Mouse (Mus musculus): ENCODE data around the gene Adam15. TPM values are rescaled to one million over a fixed set of nuclear protein-coding genes. Genes with fewer than 3 reads are reported as not detected.

Adam15 gene
- polyA plus RNA-seq, 1 experiment from 2014 or later, result 13.4 TPM

- Histone ChIP-seq H3K4me2 (ENCODE audit: low read length) (no peak within 1 kb of the TSS), H3K36me3 (ENCODE audit: control insufficient read depth, insufficient read depth, low read length) (no peaks in the 10 kb centered on the region), H3K27ac (ENCODE audit: low read depth, low read length) (no peak within 1 kb of the TSS), H3K9ac (ENCODE audit: low read length) (no peak within 1 kb of the TSS), H3K27me3 (replicated peaks; ENCODE audit: control insufficient read depth, insufficient read depth, low read length) (no peaks in the 10 kb centered on the region), H3K9me3 (replicated peaks; ENCODE audit: control insufficient read depth, low read length) (no peaks in the 10 kb centered on the region), H3K4me3 (ENCODE audit: low read depth, low read length) (no peak within 1 kb of the TSS), H3K4me1 (ENCODE audit: control insufficient read depth, insufficient read depth, low read length) (no peaks in the 10 kb centered on the region)
- WGBS, result 83% methylated on average over 7 of the region's 7 CpGs
- DNase-seq (ENCODE audit: low spot score), result no peak
- ATAC-seq, result no peak
Observed at GRCm38 (mm10) chr3:89361675-89362074, 11.9 kb upstream of the Adam15 start, which contains the start of gene Dcst2. Gene Dcst2 (plus strand): TSS chr3:89361975.

DNA sequence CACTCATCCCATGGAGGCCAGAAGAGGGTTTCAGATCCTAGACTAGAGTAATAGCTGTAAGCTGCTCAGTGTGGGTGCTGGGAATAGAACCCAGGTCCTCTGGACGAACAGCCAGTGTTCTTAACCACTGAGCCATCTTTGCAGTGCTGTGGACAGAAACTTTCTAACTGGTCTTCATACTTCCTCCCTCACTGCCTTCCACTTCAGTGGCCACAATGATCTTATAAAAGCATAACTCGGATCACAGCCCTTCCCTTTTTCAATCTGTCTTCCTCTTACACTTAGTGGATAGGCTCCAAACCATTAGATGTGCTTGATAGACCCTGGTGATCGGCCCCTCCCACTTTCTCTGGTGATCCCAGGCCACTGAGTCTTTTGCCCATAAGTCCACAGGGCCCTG lies 10.4 kb upstream of the Adam15 start:
- 71% methylated on average over 3 of the region's 3 CpGs for WGBS
- H3K9ac ChIP-seq (ENCODE audit: low read length), result no peak overlapping the region
- no peaks in the 10 kb centered on the region for H3K27me3 ChIP-seq (replicated peaks; ENCODE audit: control insufficient read depth, insufficient read depth, low read length)
- no peak overlapping the region for H3K27ac ChIP-seq (ENCODE audit: low read depth, low read length)
- no peaks in the 10 kb centered on the region for H3K4me1 ChIP-seq (ENCODE audit: control insufficient read depth, insufficient read depth, low read length)
- H3K9me3 ChIP-seq (replicated peaks; ENCODE audit: control insufficient read depth, low read length), result no peaks in the 10 kb centered on the region
- no peak for ATAC-seq
- H3K4me2 ChIP-seq (ENCODE audit: low read length), result no peak overlapping the region
- no peak for DNase-seq (ENCODE audit: low spot score)
- H3K4me3 ChIP-seq (ENCODE audit: low read depth, low read length), result no peak overlapping the region
- H3K36me3 ChIP-seq (ENCODE audit: control insufficient read depth, insufficient read depth, low read length), result no peaks in the 10 kb centered on the region

- H3K4me1 ChIP-seq (ENCODE audit: control insufficient read depth, insufficient read depth, low read length), result no peaks in the 10 kb centered on the region
- DNase-seq (ENCODE audit: low spot score), result no peak
- H3K36me3 ChIP-seq (ENCODE audit: control insufficient read depth, insufficient read depth, low read length), result no peaks in the 10 kb centered on the region
- no peak overlapping the region for H3K27ac ChIP-seq (ENCODE audit: low read depth, low read length)
- no peak overlapping the region for H3K9ac ChIP-seq (ENCODE audit: low read length)
- no peaks in the 10 kb centered on the region for H3K9me3 ChIP-seq (replicated peaks; ENCODE audit: control insufficient read depth, low read length)
- H3K4me3 ChIP-seq (ENCODE audit: low read depth, low read length), result no peak overlapping the region
- ATAC-seq, result no peak
- no peaks in the 10 kb centered on the region for H3K27me3 ChIP-seq (replicated peaks; ENCODE audit: control insufficient read depth, insufficient read depth, low read length)
- no peak overlapping the region for H3K4me2 ChIP-seq (ENCODE audit: low read length)
- 74% methylated on average over 6 of the region's 6 CpGs for WGBS
Observed at GRCm38 (mm10) chr3:89359630-89360029, 9.8 kb upstream of the Adam15 start.

DNA sequence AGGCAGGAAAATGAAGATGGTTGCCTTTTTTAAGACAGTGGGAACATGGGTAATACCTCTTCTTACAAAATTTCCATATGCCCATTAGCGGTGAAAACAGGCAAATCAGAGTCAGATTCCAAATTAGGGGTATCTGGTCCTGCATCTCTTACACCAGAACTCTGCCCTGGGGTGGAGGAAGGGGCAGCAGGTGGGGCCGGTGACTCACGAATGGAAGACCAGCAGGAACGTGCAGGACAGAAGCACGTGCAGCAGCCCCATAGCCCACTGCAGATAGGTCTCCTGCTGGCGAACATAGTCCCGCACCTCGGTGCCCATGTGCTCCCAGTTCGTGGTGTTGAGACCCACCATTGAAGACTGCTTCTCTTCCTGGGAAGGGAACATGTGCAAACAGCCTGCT lies 6.2 kb upstream of the Adam15 start:
- no peaks in the 10 kb centered on the region for H3K9me3 ChIP-seq (replicated peaks; ENCODE audit: control insufficient read depth, low read length)
- H3K27me3 ChIP-seq (replicated peaks; ENCODE audit: control insufficient read depth, insufficient read depth, low read length), result no peaks in the 10 kb centered on the region
- H3K4me1 ChIP-seq (ENCODE audit: control insufficient read depth, insufficient read depth, low read length), result no peaks in the 10 kb centered on the region
- H3K4me2 ChIP-seq (ENCODE audit: low read length), result no peak overlapping the region
- no peak overlapping the region for H3K9ac ChIP-seq (ENCODE audit: low read length)
- no peak overlapping the region for H3K27ac ChIP-seq (ENCODE audit: low read depth, low read length)
- ATAC-seq (no peak), DNase-seq (ENCODE audit: low spot score) (no peak)
- H3K36me3 ChIP-seq (ENCODE audit: control insufficient read depth, insufficient read depth, low read length), result no peaks in the 10 kb centered on the region
- WGBS, result 65% methylated on average over 9 of the region's 9 CpGs
- no peak overlapping the region for H3K4me3 ChIP-seq (ENCODE audit: low read depth, low read length)

- ATAC-seq (no peak), DNase-seq (ENCODE audit: low spot score) (no peak)
Observed at GRCm38 (mm10) chr3:89355512-89355902, 5.7 kb upstream of the Adam15 start.

GRCm38 (mm10) chr3:89354816-89355511 lies 5.2 kb upstream of the Adam15 start:
- Histone ChIP-seq H3K4me3 (ENCODE audit: low read depth, low read length) (no peak overlapping the region), H3K27me3 (replicated peaks; ENCODE audit: control insufficient read depth, insufficient read depth, low read length) (no peaks in the 10 kb centered on the region), H3K4me2 (ENCODE audit: low read length) (no peak overlapping the region), H3K4me1 (ENCODE audit: control insufficient read depth, insufficient read depth, low read length) (no peaks in the 10 kb centered on the region), H3K27ac (ENCODE audit: low read depth, low read length) (no peak overlapping the region), H3K9me3 (replicated peaks; ENCODE audit: control insufficient read depth, low read length) (no peaks in the 10 kb centered on the region), H3K36me3 (ENCODE audit: control insufficient read depth, insufficient read depth, low read length) (no peaks in the 10 kb centered on the region), H3K9ac (ENCODE audit: low read length) (no peak overlapping the region)
- ATAC-seq (peak; percentile 18; the same call in 1 of the 2 replicates), DNase-seq (ENCODE audit: low spot score) (peak; percentile 84)
- 19% methylated on average over 5 of the region's 5 CpGs for WGBS

More at GRCm38 (mm10) chr3:89355512-89355902, 5.7 kb upstream of the Adam15 start:
- no peaks in the 10 kb centered on the region for H3K9me3 ChIP-seq (replicated peaks; ENCODE audit: control insufficient read depth, low read length)
- H3K36me3 ChIP-seq (ENCODE audit: control insufficient read depth, insufficient read depth, low read length), result no peaks in the 10 kb centered on the region
- WGBS, result 78% methylated on average over 6 of the region's 6 CpGs
- H3K27ac ChIP-seq (ENCODE audit: low read depth, low read length), result no peak overlapping the region
- no peak overlapping the region for H3K4me2 ChIP-seq (ENCODE audit: low read length)
- no peak overlapping the region for H3K4me3 ChIP-seq (ENCODE audit: low read depth, low read length)
- no peaks in the 10 kb centered on the region for H3K27me3 ChIP-seq (replicated peaks; ENCODE audit: control insufficient read depth, insufficient read depth, low read length)
- H3K4me1 ChIP-seq (ENCODE audit: control insufficient read depth, insufficient read depth, low read length), result no peaks in the 10 kb centered on the region
- H3K9ac ChIP-seq (ENCODE audit: low read length), result no peak overlapping the region

- ATAC-seq, result no peak
- 85% methylated on average over 5 of the region's 5 CpGs for WGBS
- DNase-seq (ENCODE audit: low spot score), result no peak
- Histone ChIP-seq H3K9me3 (replicated peaks; ENCODE audit: control insufficient read depth, low read length) (no peaks in the 10 kb centered on the region), H3K36me3 (ENCODE audit: control insufficient read depth, insufficient read depth, low read length) (no peaks in the 10 kb centered on the region), H3K4me2 (ENCODE audit: low read length) (no peak overlapping the region), H3K4me3 (ENCODE audit: low read depth, low read length) (no peak overlapping the region), H3K27me3 (replicated peaks; ENCODE audit: control insufficient read depth, insufficient read depth, low read length) (no peaks in the 10 kb centered on the region), H3K27ac (ENCODE audit: low read depth, low read length) (no peak overlapping the region), H3K4me1 (ENCODE audit: control insufficient read depth, insufficient read depth, low read length) (peaks cover 5% of the 10 kb centered on the region; the same call in 1 of the 2 replicates), H3K9ac (ENCODE audit: low read length) (no peak overlapping the region)
Observed at GRCm38 (mm10) chr3:89351271-89351670, 1.5 kb upstream of the Adam15 start.

DNA sequence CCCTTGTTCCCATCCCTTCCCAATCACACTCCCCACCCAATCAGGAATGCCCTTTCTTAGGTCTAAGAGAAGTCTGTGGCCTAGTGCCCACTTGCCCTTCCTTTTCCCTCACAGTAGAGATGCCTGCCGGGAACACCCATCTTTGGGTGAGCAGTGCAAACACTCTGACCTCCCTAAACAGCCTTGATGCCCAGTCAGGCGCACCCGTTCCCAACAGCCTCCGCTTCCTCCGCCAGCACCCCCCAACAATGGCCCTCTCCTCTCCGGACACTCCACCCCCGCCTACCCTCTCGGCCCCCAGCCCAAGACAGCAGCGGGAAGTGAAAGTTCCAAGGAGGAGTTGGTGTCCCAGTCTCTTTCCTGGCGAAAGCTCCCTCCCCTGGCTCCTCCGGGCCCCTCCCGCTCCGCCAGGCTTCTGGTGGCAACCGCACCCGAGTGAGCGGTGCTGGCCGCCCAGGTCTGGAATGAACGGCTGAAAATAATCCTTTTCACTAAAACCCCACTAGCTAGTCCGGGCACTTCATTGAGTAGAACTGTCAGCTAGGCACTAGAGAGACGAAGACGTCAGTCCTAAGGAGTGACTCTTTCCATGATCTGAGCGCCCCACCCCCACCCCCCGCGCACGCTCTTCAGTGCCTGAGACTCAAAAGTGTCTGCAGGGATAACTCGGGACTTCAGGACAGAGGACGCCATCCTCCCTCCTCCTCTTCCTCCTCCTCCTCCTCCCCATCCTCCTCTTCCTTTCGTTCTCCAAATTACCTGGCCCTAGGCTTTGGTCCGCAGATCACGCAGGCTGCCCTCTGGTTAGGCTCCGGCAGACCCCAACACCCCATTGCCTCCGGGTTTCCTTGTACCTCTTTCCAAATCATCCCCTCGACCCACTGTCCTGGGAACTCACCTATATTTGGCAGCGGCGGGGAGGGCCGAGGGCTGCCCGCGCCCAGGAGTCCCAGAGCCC lies 606 bp downstream of the Adam15 start:
- ATAC-seq, result peak; percentile 49
- Histone ChIP-seq H3K9ac (ENCODE audit: low read length) (peak overlapping the region; percentile 69), H3K9me3 (replicated peaks; ENCODE audit: control insufficient read depth, low read length) (no peaks in the 10 kb centered on the region), H3K4me2 (ENCODE audit: low read length) (peak overlapping the region; percentile 90), H3K36me3 (ENCODE audit: control insufficient read depth, insufficient read depth, low read length) (peaks cover 3% of the 10 kb centered on the region; the same call in 1 of the 2 replicates), H3K27me3 (replicated peaks; ENCODE audit: control insufficient read depth, insufficient read depth, low read length) (no peaks in the 10 kb centered on the region), H3K27ac (ENCODE audit: low read depth, low read length) (0 out of 2 replicates have a peak overlapping the region, but pooled peaks have one; percentile 61), H3K4me3 (ENCODE audit: low read depth, low read length) (peak overlapping the region; percentile 51), H3K4me1 (ENCODE audit: control insufficient read depth, insufficient read depth, low read length) (peaks cover 5% of the 10 kb centered on the region; the same call in 1 of the 2 replicates)
- peak; percentile 35 for DNase-seq (ENCODE audit: low spot score)
- under 1% methylated on average over 38 of the region's 38 CpGs for WGBS

Data from forebrain, embryonic 14.5 days (tissue).